Mouse (Mus musculus): ENCODE data around the gene Agbl1.

GRCm38 (mm10) chr7:77087266-77087665 is 857.6 kb downstream of the Agbl1 start:
- no peak for TF ChIP-seq EP300 (IDR thresholded peaks at IDR 0.05; ENCODE audit: insufficient read depth, low read depth, low read length)
- TF ChIP-seq POLR2A (IDR thresholded peaks at IDR 0.05; ENCODE audit: insufficient read depth, low read length), result no peak
- TF ChIP-seq CTCF (IDR thresholded peaks at IDR 0.05; ENCODE audit: low read depth, low read length), result no peak
